Mouse (Mus musculus): Measurements from ENCODE around the gene Bcat2. TPM values are rescaled to one million over a fixed set of nuclear protein-coding genes. Genes with fewer than 3 reads are reported as not detected.
A peak's percentile ranks its signal among the peaks of the same experiment; 100 is the strongest.
"Not testable (repeated sequence)": the region's sequence is repeated elsewhere in the genome, so short reads cannot be mapped to it uniquely, and the experiment has no call there.

Bcat2 gene
- 25.7 and 29.2 TPM in 2 replicates for polyA plus RNA-seq (2016; fragmentation: Nextera tagmentation; extraction: Ambion mirVana)

GRCm38 (mm10) chr7:45570103-45570741 is at the start of gene Bcat2:
Gene Bcat2, plus strand, starts transcription at chr7:45570153.
- no peaks in the 10 kb centered on the region for H3K9me3 ChIP-seq
- H3K4me3 ChIP-seq, result peak within 1 kb of the TSS; percentile 68
- H3K4me1 ChIP-seq, result peaks cover 21% of the 10 kb centered on the region
- H3K27ac ChIP-seq, result peak within 1 kb of the TSS; percentile 72
- peak within 1 kb of the TSS; percentile 86 for H3K9ac ChIP-seq
- ATAC-seq (ENCODE audit: low FRiP score, low read depth), result peak; percentile 71
- under 1% methylated on average over 42 of the region's 42 CpGs for WGBS
- no peaks in the 10 kb centered on the region for H3K36me3 ChIP-seq
- H3K27me3 ChIP-seq (replicated peaks), result no peaks in the 10 kb centered on the region
- H3K4me2 ChIP-seq (replicated peaks), result peak within 1 kb of the TSS; percentile 76

DNA sequence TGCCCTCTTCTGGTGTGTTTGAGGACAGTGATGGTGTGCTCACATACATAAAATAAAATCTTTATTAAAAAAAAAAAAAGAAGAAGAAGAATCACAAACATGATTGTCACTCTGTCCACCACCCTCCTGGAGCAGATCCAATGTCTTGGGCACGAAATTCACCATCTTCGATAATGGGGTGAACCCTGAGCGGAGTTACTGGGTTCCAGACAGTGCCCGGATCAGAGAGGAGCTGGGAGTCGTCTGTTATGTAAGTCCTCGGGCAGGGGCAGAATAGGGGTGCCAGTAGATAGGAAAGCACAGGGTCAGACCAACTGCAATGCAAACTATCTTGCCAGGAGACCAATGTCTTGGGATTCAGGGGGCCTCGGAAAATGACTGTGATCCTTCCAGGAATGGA is 49.3 kb upstream of the Bcat2 start:
- no peaks in the 10 kb centered on the region for H3K27me3 ChIP-seq (replicated peaks)
- WGBS, result 93% methylated on average over 7 of the region's 7 CpGs
- no peak overlapping the region for H3K27ac ChIP-seq
- peaks cover 24% of the 10 kb centered on the region for H3K4me1 ChIP-seq
- no peaks in the 10 kb centered on the region for H3K9me3 ChIP-seq
- no peak for ATAC-seq (ENCODE audit: low FRiP score, low read depth)
- H3K36me3 ChIP-seq, result no peaks in the 10 kb centered on the region
- H3K4me3 ChIP-seq, result no peak overlapping the region
- H3K4me2 ChIP-seq (replicated peaks), result no peak overlapping the region
- H3K9ac ChIP-seq, result no peak overlapping the region

GRCm38 (mm10) chr7:45521728-45522184 is 48.2 kb upstream of the Bcat2 start:
- Histone ChIP-seq H3K4me3 (peak overlapping the region; percentile 44), H3K4me2 (replicated peaks) (peak overlapping the region; percentile 58), H3K9me3 (no peaks in the 10 kb centered on the region), H3K36me3 (no peaks in the 10 kb centered on the region), H3K9ac (peak overlapping the region; percentile 56; the same call in 1 of the 2 replicates), H3K27ac (peak overlapping the region; percentile 60; the same call in 1 of the 2 replicates), H3K27me3 (replicated peaks) (no peaks in the 10 kb centered on the region), H3K4me1 (peaks cover 25% of the 10 kb centered on the region)
- ATAC-seq (ENCODE audit: low FRiP score, low read depth), result peak; percentile 54; the same call in 1 of the 2 replicates
- WGBS, result under 1% methylated on average over 28 of the region's 28 CpGs

- no peaks in the 10 kb centered on the region for H3K27me3 ChIP-seq (replicated peaks)
- H3K4me2 ChIP-seq (replicated peaks), result peak overlapping the region; percentile 58
- H3K4me1 ChIP-seq, result peaks cover 25% of the 10 kb centered on the region
- peak overlapping the region; percentile 44 for H3K4me3 ChIP-seq
- H3K9me3 ChIP-seq, result no peaks in the 10 kb centered on the region
- H3K9ac ChIP-seq, result 0 out of 2 replicates have a peak overlapping the region, but pooled peaks have one; percentile 13
- ATAC-seq (ENCODE audit: low FRiP score, low read depth), result no peak
- H3K36me3 ChIP-seq, result no peaks in the 10 kb centered on the region
- WGBS, result 55% methylated on average over 16 of the region's 16 CpGs
- H3K27ac ChIP-seq, result 0 out of 2 replicates have a peak overlapping the region, but pooled peaks have one; percentile 60
Measured at GRCm38 (mm10) chr7:45522194-45522752, 47.7 kb upstream of the Bcat2 start.

DNA sequence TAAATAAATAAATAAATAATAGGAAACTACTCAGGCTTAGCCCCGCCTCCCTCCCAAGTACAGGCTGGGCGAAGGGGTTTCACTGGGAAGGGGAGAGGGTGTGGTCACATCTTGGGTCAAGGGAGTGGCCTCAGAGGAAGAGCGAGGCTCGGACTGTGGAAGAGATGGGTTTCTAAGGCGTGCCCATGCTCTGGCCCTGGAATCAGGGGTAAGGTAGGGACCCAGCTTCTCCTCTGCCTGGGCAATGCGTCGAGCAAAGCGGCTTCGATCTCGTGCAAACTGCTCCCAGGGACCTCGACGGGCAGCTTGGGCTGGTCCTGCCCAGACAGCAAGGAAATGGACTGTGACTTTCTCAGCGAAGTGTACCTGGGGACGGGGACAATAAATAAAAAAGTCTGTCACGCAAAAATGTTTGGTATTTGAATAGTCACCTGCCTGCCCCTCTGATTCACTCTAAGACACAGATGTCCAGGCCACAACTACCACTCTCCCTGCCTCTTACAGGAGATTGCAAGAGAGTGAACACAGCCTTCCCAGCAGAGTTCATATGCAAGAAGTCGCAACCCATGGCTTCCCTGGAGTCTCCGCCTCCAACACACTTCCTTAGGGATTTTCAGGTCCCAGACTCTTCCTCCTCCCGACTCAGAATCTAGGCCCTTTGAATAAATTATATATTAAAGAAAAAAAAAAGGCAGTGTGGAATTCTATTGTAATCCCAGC is 46.8 kb upstream of the Bcat2 start:
- H3K27me3 ChIP-seq (replicated peaks), result no peaks in the 10 kb centered on the region
- 0 out of 2 replicates have a peak overlapping the region, but pooled peaks have one; percentile 9 for H3K4me3 ChIP-seq
- H3K4me1 ChIP-seq, result peaks cover 25% of the 10 kb centered on the region
- no peak overlapping the region for H3K9ac ChIP-seq
- no peaks in the 10 kb centered on the region for H3K9me3 ChIP-seq
- H3K4me2 ChIP-seq (replicated peaks), result peak overlapping the region; percentile 18; the same call in 1 of the 2 replicates
- ATAC-seq (ENCODE audit: low FRiP score, low read depth), result no peak
- no peaks in the 10 kb centered on the region for H3K36me3 ChIP-seq
- no peak overlapping the region for H3K27ac ChIP-seq
- 72% methylated on average over 18 of the region's 18 CpGs for WGBS

- ATAC-seq (ENCODE audit: low FRiP score, low read depth), result no peak
- 85% methylated on average over 13 of the region's 13 CpGs for WGBS
- Histone ChIP-seq H3K36me3 (no peaks in the 10 kb centered on the region), H3K27me3 (replicated peaks) (no peaks in the 10 kb centered on the region), H3K27ac (no peak overlapping the region), H3K4me2 (replicated peaks) (no peak overlapping the region), H3K9me3 (no peaks in the 10 kb centered on the region), H3K9ac (no peak overlapping the region), H3K4me1 (peaks cover 25% of the 10 kb centered on the region), H3K4me3 (no peak overlapping the region)
Measured at GRCm38 (mm10) chr7:45523678-45524170, 46.2 kb upstream of the Bcat2 start.

GRCm38 (mm10) chr7:45524841-45525621 is 44.9 kb upstream of the Bcat2 start:
- Histone ChIP-seq H3K27ac (no peak overlapping the region), H3K4me3 (peak overlapping the region; percentile 58), H3K4me2 (replicated peaks) (peak overlapping the region; percentile 74), H3K27me3 (replicated peaks) (no peaks in the 10 kb centered on the region), H3K36me3 (no peaks in the 10 kb centered on the region), H3K9ac (peak overlapping the region; percentile 67), H3K4me1 (peaks cover 22% of the 10 kb centered on the region), H3K9me3 (no peaks in the 10 kb centered on the region)
- ATAC-seq (ENCODE audit: low FRiP score, low read depth), result no peak
- WGBS, result 37% methylated on average over 12 of the region's 12 CpGs

DNA sequence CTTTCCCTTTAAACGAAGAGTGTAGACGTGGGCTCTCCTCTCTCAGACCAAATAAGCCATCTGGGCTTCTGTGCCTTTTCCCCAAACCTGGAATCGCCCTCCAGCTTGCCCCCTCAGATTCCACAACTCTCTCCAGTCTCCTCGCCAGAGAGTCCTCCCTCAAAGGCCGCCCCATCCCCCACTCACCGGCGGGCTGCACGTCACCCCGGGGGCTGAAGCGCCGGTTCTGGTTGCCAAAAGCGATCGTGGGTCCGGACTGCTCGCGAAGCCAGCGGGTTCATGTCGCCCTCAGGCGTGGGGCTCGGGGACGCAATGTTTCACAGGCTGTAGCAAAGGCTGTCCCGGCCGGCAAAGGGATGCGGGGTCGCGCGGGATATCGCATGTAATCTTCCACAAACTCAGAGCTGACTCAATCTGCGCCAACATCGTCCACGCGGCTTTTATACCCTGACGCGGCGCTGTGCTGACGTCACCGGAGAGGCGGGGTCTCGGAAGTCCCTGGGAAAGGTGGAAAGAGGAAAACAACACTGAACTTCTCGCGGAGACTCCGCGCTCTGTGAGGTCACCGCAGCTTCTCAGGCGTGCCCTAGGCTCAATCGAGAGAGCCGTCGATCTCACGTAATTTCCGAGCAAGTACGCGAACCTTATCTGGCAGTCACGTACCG is 44.0 kb upstream of the Bcat2 start, which contains the start of the genes Ppp1r15a and Plekha4:
Gene Ppp1r15a, minus strand, starts transcription at position 460 of the 665 bp plus-strand sequence.
Gene Plekha4, plus strand, starts transcription at position 522 of the 665 bp plus-strand sequence.
- Histone ChIP-seq H3K27me3 (replicated peaks) (0 out of 2 replicates have a peak, but pooled peaks cover 2% of the 10 kb centered on the region), H3K9ac (peak within 1 kb of the TSS; percentile 67), H3K4me3 (peak within 1 kb of the TSS; percentile 58), H3K36me3 (no peaks in the 10 kb centered on the region), H3K9me3 (no peaks in the 10 kb centered on the region), H3K27ac (peak within 1 kb of the TSS; percentile 34; the same call in 1 of the 2 replicates), H3K4me2 (replicated peaks) (peak within 1 kb of the TSS; percentile 74), H3K4me1 (peaks cover 22% of the 10 kb centered on the region)
- WGBS, result under 1% methylated on average over 54 of the region's 54 CpGs
- ATAC-seq (ENCODE audit: low FRiP score, low read depth), result peak; percentile 78

DNA sequence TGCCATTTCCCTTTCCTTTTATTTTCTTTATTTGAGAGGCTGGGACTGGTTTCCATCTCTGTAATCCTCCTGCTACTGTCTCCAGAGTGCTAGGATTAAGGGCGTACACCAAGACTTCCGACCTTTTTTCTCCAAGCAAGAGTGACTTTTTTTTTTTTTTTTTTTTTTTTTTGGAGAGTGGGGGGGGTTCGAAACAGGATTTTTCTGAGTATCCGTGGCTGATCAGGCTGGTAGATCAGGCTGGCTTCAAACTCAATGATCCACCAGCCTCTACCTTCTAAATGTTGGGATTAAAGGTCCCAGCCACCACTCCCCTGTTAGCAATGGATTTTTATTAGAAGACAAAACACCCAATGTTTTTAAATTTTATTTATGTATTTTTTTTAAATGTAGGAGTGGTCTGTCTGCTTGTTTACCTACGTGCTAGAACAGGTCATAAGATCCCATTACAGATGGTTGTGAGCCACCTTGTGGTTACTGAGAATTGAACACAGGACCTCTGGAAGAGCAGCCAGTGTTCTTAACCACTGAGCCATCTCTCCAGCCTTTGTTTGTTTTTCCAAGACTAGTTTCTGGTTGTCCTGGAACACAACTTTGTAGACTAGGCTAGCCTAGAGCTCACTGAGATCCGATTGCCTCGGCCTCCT is 43.4 kb upstream of the Bcat2 start:
- Histone ChIP-seq H3K4me3 (peak overlapping the region; percentile 58), H3K27me3 (replicated peaks) (0 out of 2 replicates have a peak, but pooled peaks cover 2% of the 10 kb centered on the region), H3K4me1 (peaks cover 19% of the 10 kb centered on the region), H3K36me3 (no peaks in the 10 kb centered on the region), H3K4me2 (replicated peaks) (peak overlapping the region; percentile 74), H3K9ac (peak overlapping the region; percentile 67), H3K9me3 (no peaks in the 10 kb centered on the region), H3K27ac (0 out of 2 replicates have a peak overlapping the region, but pooled peaks have one; percentile 34)
- ATAC-seq (ENCODE audit: low FRiP score, low read depth), result no peak
- WGBS, result 25% methylated on average over 7 of the region's 7 CpGs

DNA sequence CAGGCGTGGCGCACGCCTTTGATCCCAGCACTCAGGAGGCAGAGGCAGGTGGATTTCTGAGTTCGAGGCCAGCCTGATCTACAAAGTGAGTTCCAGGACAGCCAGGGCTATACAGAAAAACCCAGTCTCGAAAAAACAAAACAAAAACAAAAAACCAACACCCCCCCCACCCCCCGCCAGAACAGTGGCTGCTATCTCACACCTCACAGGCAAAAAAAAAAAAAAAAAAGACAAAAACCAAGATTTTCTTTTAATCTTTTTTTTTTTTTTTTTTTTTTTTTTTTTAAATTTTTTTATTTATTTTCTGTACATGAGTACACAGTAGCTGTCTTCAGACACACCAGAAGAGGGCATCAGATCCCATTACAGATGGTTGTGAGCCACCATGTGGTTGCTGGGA is 42.8 kb upstream of the Bcat2 start:
- Histone ChIP-seq H3K4me1 (peaks cover 19% of the 10 kb centered on the region), H3K4me2 (replicated peaks) (peak overlapping the region; percentile 74; the same call in 1 of the 2 replicates)
- H3K9ac ChIP-seq; ATAC-seq (ENCODE audit: low FRiP score, low read depth); H3K27ac ChIP-seq; H3K36me3 ChIP-seq; H3K4me3 ChIP-seq; H3K27me3 ChIP-seq (replicated peaks); H3K9me3 ChIP-seq: not testable (repeated sequence)
- WGBS, result 89% methylated on average over 6 of the region's 6 CpGs

Measured in neural tube, embryonic 12.5 days (tissue).